Mouse (Mus musculus) olfactory bulb, adult 2 months (tissue): ENCODE measurements around the gene Efcab5.

Experiments
- CTCF ChIP-seq: fragments of 200-500 bp; IDR thresholded peaks from 2 replicates; pipeline ENCODE4 v1.5.1; 2012; ENCODE audit warnings: low read depth, mild to moderate bottlenecking, low read length, moderate library complexity; ENCODE audit not compliant: insufficient read depth
- POLR2A ChIP-seq: fragments of 200-500 bp; IDR thresholded peaks from 2 replicates; pipeline ENCODE4 v1.6.1; 2012; ENCODE audit warnings: mild to moderate bottlenecking, low read depth, low read length, moderate library complexity; ENCODE audit not compliant: insufficient read depth

GRCm38 (mm10) chr11:77148774-77149173 lies 40.0 kb downstream of the Efcab5 start:
- TF ChIP-seq CTCF = no peak
- no peak for TF ChIP-seq POLR2A
